In genomic region chr2:166700116-166700515, GRCm38 (mm10) we compare ENCODE assay signal across 32 mouse cellular contexts. TPM values are rescaled to one million over a fixed set of nuclear protein-coding genes. Genes with fewer than 3 reads are reported as not detected.
DNase-seq lines count a peak whose midpoint lies in the region; ATAC-seq and TF ChIP-seq lines count a peak whose summit lies in the region.
"Had no signal": no experiment of that assay in that cellular context is flagged by ENCODE, and none has a peak within 500 bp of the region (broad histone marks: within the 10 kb centered on the region; RNA-seq: fewer than 3 reads in every experiment).

No protein-coding gene starts in this region.

- TF ChIP-seq CTCF in kidney, adult 2 months (conservative IDR thresholded peaks at IDR 0.05; ENCODE audit: insufficient read depth, insufficient read length, low read depth, low read length) = no peak
- TF ChIP-seq CTCF in ES-Bruce4 (IDR thresholded peaks at IDR 0.05; ENCODE audit: low read depth, low read length) = no peak

- H3K27me3 ChIP-seq in kidney, adult 2 months (replicated peaks; ENCODE audit: control insufficient read depth, insufficient read depth, low read length) = no peaks in the 10 kb centered on the region
- H3K27me3 ChIP-seq in kidney, embryonic 16.5 days (ENCODE audit: insufficient read depth, low read length) = no peaks in the 10 kb centered on the region
- no peaks in the 10 kb centered on the region for H3K27me3 ChIP-seq in ES-Bruce4 (ENCODE audit: control insufficient read depth, insufficient read depth, low read length, poor library complexity, severe bottlenecking)
- H3K27me3 ChIP-seq in liver, embryonic 15.5 days = no peaks in the 10 kb centered on the region
- no peaks in the 10 kb centered on the region; the same call in 1 of the 2 replicates for H3K27me3 ChIP-seq in limb, embryonic 10.5 days (ENCODE audit: low read depth, poor library complexity, severe bottlenecking)
- H3K27me3 ChIP-seq in intestine, embryonic 15.5 days (replicated peaks) = no peaks in the 10 kb centered on the region
- H3K27me3 ChIP-seq: embryonic facial prominence, embryonic 15.5 days; heart, embryonic 13.5 days; limb, embryonic 13.5 days had no signal

- no peaks in the 10 kb centered on the region for H3K9me3 ChIP-seq in kidney, embryonic 16.5 days (ENCODE audit: low read length)
- H3K9me3 ChIP-seq in ES-Bruce4 (replicated peaks; ENCODE audit: control insufficient read depth, insufficient read depth, low read length, poor library complexity, severe bottlenecking) = no peaks in the 10 kb centered on the region
- peaks cover 6% of the 10 kb centered on the region; the same call in 1 of the 2 replicates for H3K9me3 ChIP-seq in liver, embryonic 15.5 days (replicated peaks)
- no peaks in the 10 kb centered on the region for H3K9me3 ChIP-seq in limb, embryonic 10.5 days (replicated peaks)
- no peaks in the 10 kb centered on the region for H3K9me3 ChIP-seq in intestine, embryonic 15.5 days
- H3K9me3 ChIP-seq: embryonic facial prominence, embryonic 15.5 days; heart, embryonic 13.5 days had no signal

- no peak overlapping the region for H3K4me3 ChIP-seq in kidney, adult 2 months (ENCODE audit: insufficient read depth, low read depth, low read length)
- H3K4me3 ChIP-seq in kidney, embryonic 16.5 days (ENCODE audit: low read length) = no peak overlapping the region
- H3K4me3 ChIP-seq in ES-Bruce4 (ENCODE audit: low read depth, low read length) = peak overlapping the region; percentile 5; the same call in 1 of the 2 replicates
- no peak overlapping the region for H3K4me3 ChIP-seq in liver, embryonic 15.5 days (replicated peaks)
- H3K4me3 ChIP-seq in limb, embryonic 10.5 days = no peak overlapping the region
- H3K4me3 ChIP-seq in intestine, embryonic 15.5 days (replicated peaks) = no peak overlapping the region
- H3K4me3 ChIP-seq: embryonic facial prominence, embryonic 10.5 days; embryonic facial prominence, embryonic 15.5 days; gastrocnemius, adult 2 months; heart, adult 2 months; heart, embryonic 13.5 days; limb, embryonic 13.5 days; megakaryocyte, embryonic 14.5 days had no signal

- TF ChIP-seq EP300 in ES-Bruce4 (IDR thresholded peaks at IDR 0.05; ENCODE audit: insufficient read depth, low read depth, low read length) = no peak

- DNase-seq in kidney, adult 2 months = peak; percentile 21
- peak; percentile 82 for DNase-seq in ZHBTc4 (ENCODE audit: low read depth, low spot score)
- DNase-seq in limb, embryonic 10.5 days (ENCODE audit: low spot score) = no peak
- DNase-seq: adrenal gland, postnatal 14 days; cerebellum, adult 2 months; cerebellum, postnatal 25 days; gastrocnemius, adult 2 months; gastrocnemius, postnatal 36 days; heart, adult 2 months; heart, postnatal 10 days; kidney, adult 9 months; kidney, postnatal 14 days; lung, postnatal 4 days; midbrain, embryonic 14.5 days; spleen, adult 18-20 months; thymus, adult 18-20 months; thymus, postnatal 25 days had no signal

- TF ChIP-seq POLR2A in kidney, adult 2 months (IDR thresholded peaks at IDR 0.05; ENCODE audit: low read depth, low read length) = no peak
- no peak for TF ChIP-seq POLR2A in ES-Bruce4 (IDR thresholded peaks at IDR 0.05; ENCODE audit: insufficient read depth, low read length)

- H3K4me2 ChIP-seq in kidney, embryonic 16.5 days (replicated peaks; ENCODE audit: low read depth, low read length) = no peak overlapping the region
- H3K4me2 ChIP-seq in liver, embryonic 15.5 days = peak overlapping the region; percentile 80; the same call in 1 of the 2 replicates
- H3K4me2 ChIP-seq in intestine, embryonic 15.5 days (replicated peaks) = no peak overlapping the region
- H3K4me2 ChIP-seq: embryonic facial prominence, embryonic 15.5 days; heart, embryonic 13.5 days; limb, embryonic 13.5 days had no signal

- H3K4me1 ChIP-seq in kidney, adult 2 months (ENCODE audit: control insufficient read depth, insufficient read depth, low read length) = no peaks in the 10 kb centered on the region
- peaks cover 11% of the 10 kb centered on the region; the same call in 1 of the 2 replicates for H3K4me1 ChIP-seq in kidney, embryonic 16.5 days (ENCODE audit: insufficient read depth, low read length)
- H3K4me1 ChIP-seq in ES-Bruce4 (ENCODE audit: control insufficient read depth, insufficient read depth, low read length) = peaks cover 6% of the 10 kb centered on the region
- peaks cover 84% of the 10 kb centered on the region for H3K4me1 ChIP-seq in liver, embryonic 15.5 days (replicated peaks)
- H3K4me1 ChIP-seq in limb, embryonic 10.5 days = peaks cover 41% of the 10 kb centered on the region
- H3K4me1 ChIP-seq in intestine, embryonic 15.5 days (replicated peaks) = no peaks in the 10 kb centered on the region

- 47% methylated on average over 8 of the region's 8 CpGs for WGBS in kidney, adult 2 months
- WGBS in kidney, embryonic 16.5 days = 53% methylated on average over 8 of the region's 8 CpGs
- WGBS in liver, embryonic 15.5 days (ENCODE audit: insufficient replicate concordance) = 52% methylated on average over 8 of the region's 8 CpGs
- WGBS in limb, embryonic 10.5 days = 60% methylated on average over 8 of the region's 8 CpGs
- WGBS in intestine, embryonic 15.5 days = 53% methylated on average over 8 of the region's 8 CpGs

- H3K27ac ChIP-seq in kidney, adult 2 months (ENCODE audit: insufficient read depth, low read depth, low read length) = no peak overlapping the region
- H3K27ac ChIP-seq in kidney, embryonic 16.5 days (ENCODE audit: low read length) = no peak overlapping the region
- no peak overlapping the region for H3K27ac ChIP-seq in ES-Bruce4 (ENCODE audit: insufficient read depth, low read length)
- H3K27ac ChIP-seq in liver, embryonic 15.5 days (replicated peaks) = 0 out of 2 replicates have a peak overlapping the region, but pooled peaks have one; percentile 1
- H3K27ac ChIP-seq in limb, embryonic 10.5 days = no peak overlapping the region
- H3K27ac ChIP-seq in intestine, embryonic 15.5 days = no peak overlapping the region
- H3K27ac ChIP-seq: embryonic facial prominence, embryonic 10.5 days; embryonic facial prominence, embryonic 15.5 days; gastrocnemius, adult 2 months; heart, adult 2 months; heart, embryonic 13.5 days; hindbrain, postnatal 0 days; limb, embryonic 13.5 days had no signal

- H3K9ac ChIP-seq in kidney, embryonic 16.5 days (replicated peaks; ENCODE audit: low read length) = no peak overlapping the region
- H3K9ac ChIP-seq in ES-Bruce4 (ENCODE audit: low read depth, poor library complexity, severe bottlenecking) = no peak overlapping the region
- no peak overlapping the region for H3K9ac ChIP-seq in liver, embryonic 15.5 days
- H3K9ac ChIP-seq in intestine, embryonic 15.5 days = no peak overlapping the region
- H3K9ac ChIP-seq: embryonic facial prominence, embryonic 15.5 days; heart, embryonic 13.5 days; limb, embryonic 13.5 days had no signal

- no peaks in the 10 kb centered on the region for H3K36me3 ChIP-seq in kidney, adult 2 months (ENCODE audit: control insufficient read depth, insufficient read depth, low read length)
- H3K36me3 ChIP-seq in kidney, embryonic 16.5 days (ENCODE audit: insufficient read depth, low read length) = peaks cover 4% of the 10 kb centered on the region; the same call in 1 of the 2 replicates
- no peaks in the 10 kb centered on the region for H3K36me3 ChIP-seq in ES-Bruce4 (ENCODE audit: control insufficient read depth, insufficient read depth, low read length, poor library complexity, severe bottlenecking)
- H3K36me3 ChIP-seq in liver, embryonic 15.5 days (replicated peaks) = peaks cover 25% of the 10 kb centered on the region
- peaks cover 19% of the 10 kb centered on the region for H3K36me3 ChIP-seq in limb, embryonic 10.5 days
- 0 out of 2 replicates have a peak, but pooled peaks cover under 1% of the 10 kb centered on the region for H3K36me3 ChIP-seq in intestine, embryonic 15.5 days
- H3K36me3 ChIP-seq: G1E had no signal

- no peak for ATAC-seq in kidney, embryonic 16.5 days (ENCODE audit: low FRiP score, low TSS enrichment)
- no peak for ATAC-seq in liver, embryonic 15.5 days (ENCODE audit: insufficient read depth)
- no peak for ATAC-seq in intestine, embryonic 15.5 days
- no peak for ATAC-seq in granulocyte monocyte progenitor cell, adult 5-6 weeks (replicated peaks; ENCODE audit: poor library complexity, severe bottlenecking)
- ATAC-seq: forebrain, embryonic 14.5 days; hindbrain, postnatal 0 days; intestine, embryonic 16.5 days; lung, postnatal 0 days had no signal

RNA-seq across cellular contexts. Expression of gene Prex1, which starts 13.5 kb away (rescaled TPM):
- 12.2 and 14.5 TPM in 2 replicates for polyA plus RNA-seq in kidney, adult 2 months (2012; rRNA removed)
- 15.7 and 17.8 TPM in 2 replicates for polyA plus RNA-seq in kidney, embryonic 16.5 days (2015; fragmentation: Nextera tagmentation; extraction: Ambion mirVana)
- polyA plus RNA-seq in ES-Bruce4 (2011; ENCODE audit: insufficient read depth, insufficient read length, low read depth, missing spikeins) = 10.0 and 10.2 TPM in 2 replicates
- 13.7 TPM in 2 replicates for polyA plus RNA-seq in liver, embryonic 15.5 days (2015; fragmentation: Nextera tagmentation; extraction: Ambion mirVana)
- 24.6 and 26.2 TPM in 2 replicates for polyA plus RNA-seq in limb, embryonic 10.5 days (2016; fragmentation: Nextera tagmentation; extraction: Ambion mirVana)
- 9.6 and 10.6 TPM in 2 replicates for polyA plus RNA-seq in intestine, embryonic 15.5 days (2015; fragmentation: Nextera tagmentation; extraction: Ambion mirVana)
- total RNA-seq in granulocyte monocyte progenitor cell, adult 5-6 weeks (2014; fragmentation: Nextera tagmentation) = 29.4 and 39.0 TPM in 2 replicates
- total RNA-seq in granulocyte monocyte progenitor cell, adult 5-6 weeks (2017) = 13.4 and 15.6 TPM in 2 replicates
